Comparison of ENCODE assay signal across 8 mouse cellular contexts in the genomic region with DNA sequence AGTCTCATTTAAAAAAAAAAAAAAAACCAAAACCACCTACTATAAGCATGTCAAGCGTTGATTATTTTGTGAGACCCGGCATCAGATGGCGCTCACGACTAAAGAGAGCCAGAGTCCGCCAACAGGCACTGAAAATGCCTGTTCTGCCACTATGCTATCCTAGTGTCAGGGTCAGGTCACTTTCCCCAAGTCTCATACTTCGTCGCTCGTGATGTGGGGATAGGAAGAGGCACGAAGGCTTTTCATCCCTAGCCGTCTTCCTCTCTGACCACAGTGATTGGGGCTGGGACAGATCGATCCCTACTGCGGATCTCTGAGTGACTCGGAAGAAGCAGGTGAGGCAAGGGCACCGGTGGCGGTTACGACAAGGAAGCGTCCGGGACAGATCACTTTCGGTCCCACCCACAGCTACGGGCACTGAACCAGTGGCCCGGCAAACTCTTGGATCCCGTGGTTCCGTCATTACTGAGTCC. TPM values are rescaled to one million over a fixed set of nuclear protein-coding genes. Genes with fewer than 3 reads are reported as not detected.
DNase-seq lines count a peak whose midpoint lies in the region; ATAC-seq and TF ChIP-seq lines count a peak whose summit lies in the region.

No protein-coding gene starts in this region.

- H3ac ChIP-seq in myocyte (ENCODE audit: control insufficient read depth, insufficient read length) = peak overlapping the region; percentile 62

- ATAC-seq in embryonic facial prominence, embryonic 15.5 days (ENCODE audit: insufficient number of reproducible peaks, low FRiP score, low TSS enrichment, low read depth) = peak; percentile 56
- ATAC-seq in heart, embryonic 15.5 days (replicated peaks; ENCODE audit: insufficient number of reproducible peaks, insufficient read depth, low FRiP score, low read depth) = peak; percentile 50
- ATAC-seq in liver, embryonic 12.5 days = peak; percentile 78
- peak; percentile 73 for ATAC-seq in stomach, postnatal 0 days (ENCODE audit: low FRiP score, low TSS enrichment)

- H3K36me3 ChIP-seq in embryonic facial prominence, embryonic 15.5 days = no peaks in the 10 kb centered on the region
- H3K36me3 ChIP-seq in heart, embryonic 15.5 days = no peaks in the 10 kb centered on the region; the same call in 1 of the 2 replicates
- H3K36me3 ChIP-seq in liver, embryonic 12.5 days = peaks cover 6% of the 10 kb centered on the region
- H3K36me3 ChIP-seq in myocyte (ENCODE audit: control insufficient read depth, insufficient read depth) = peaks cover 5% of the 10 kb centered on the region
- H3K36me3 ChIP-seq in stomach, postnatal 0 days (ENCODE audit: control insufficient read depth, insufficient read depth, low read length) = no peaks in the 10 kb centered on the region

- H3K4me2 ChIP-seq in embryonic facial prominence, embryonic 15.5 days (replicated peaks) = peak overlapping the region; percentile 90
- peak overlapping the region; percentile 88 for H3K4me2 ChIP-seq in heart, embryonic 15.5 days
- peak overlapping the region; percentile 81 for H3K4me2 ChIP-seq in liver, embryonic 12.5 days
- peak overlapping the region; percentile 59 for H3K4me2 ChIP-seq in myocyte (ENCODE audit: low read depth)
- peak overlapping the region; percentile 65 for H3K4me2 ChIP-seq in stomach, postnatal 0 days (replicated peaks; ENCODE audit: low read depth)

- peak overlapping the region; percentile 98 for H3K27ac ChIP-seq in embryonic facial prominence, embryonic 15.5 days (replicated peaks)
- peak overlapping the region; percentile 96 for H3K27ac ChIP-seq in heart, embryonic 15.5 days
- peak overlapping the region; percentile 95 for H3K27ac ChIP-seq in liver, embryonic 12.5 days
- peak overlapping the region; percentile 98 for H3K27ac ChIP-seq in stomach, postnatal 0 days (replicated peaks)

- H3K4me3 ChIP-seq in embryonic facial prominence, embryonic 15.5 days (replicated peaks) = peak overlapping the region; percentile 93
- peak overlapping the region; percentile 92 for H3K4me3 ChIP-seq in heart, embryonic 15.5 days
- H3K4me3 ChIP-seq in liver, embryonic 12.5 days = peak overlapping the region; percentile 96
- H3K4me3 ChIP-seq in myocyte = peak overlapping the region; percentile 75
- peak overlapping the region; percentile 92 for H3K4me3 ChIP-seq in stomach, postnatal 0 days (ENCODE audit: low read depth, low read length)

- H3K79me2 ChIP-seq in myocyte (ENCODE audit: control insufficient read depth, insufficient read depth) = peaks cover 41% of the 10 kb centered on the region

- H3K27me3 ChIP-seq in embryonic facial prominence, embryonic 15.5 days = no peaks in the 10 kb centered on the region
- no peaks in the 10 kb centered on the region for H3K27me3 ChIP-seq in heart, embryonic 15.5 days
- no peaks in the 10 kb centered on the region for H3K27me3 ChIP-seq in liver, embryonic 12.5 days (replicated peaks)
- H3K27me3 ChIP-seq in myocyte (ENCODE audit: control insufficient read depth, insufficient read depth, insufficient read length) = no peaks in the 10 kb centered on the region
- H3K27me3 ChIP-seq in stomach, postnatal 0 days (ENCODE audit: control insufficient read depth, insufficient read depth, low read length) = no peaks in the 10 kb centered on the region

- DNase-seq in CD4-positive, CD25-positive, alpha-beta regulatory T cell, adult 2 months (ENCODE audit: low read depth, low spot score) = peak; percentile 92
- peak; percentile 67 for DNase-seq in adrenal gland, postnatal 25 days
- peak; percentile 83 for DNase-seq in kidney, postnatal 10 days
- peak; percentile 82 for DNase-seq in stomach, postnatal 0 days (ENCODE audit: low spot score)

- peak; percentile 80 for TF ChIP-seq CTCF in stomach, postnatal 0 days (IDR thresholded peaks at IDR 0.05; ENCODE audit: low read depth)

- H3K9ac ChIP-seq in embryonic facial prominence, embryonic 15.5 days = peak overlapping the region; percentile 95
- peak overlapping the region; percentile 96 for H3K9ac ChIP-seq in heart, embryonic 15.5 days
- peak overlapping the region; percentile 94 for H3K9ac ChIP-seq in liver, embryonic 12.5 days
- peak overlapping the region; percentile 62 for H3K9ac ChIP-seq in stomach, postnatal 0 days (ENCODE audit: low read length)

- no peaks in the 10 kb centered on the region for H3K9me3 ChIP-seq in embryonic facial prominence, embryonic 15.5 days (replicated peaks)
- no peaks in the 10 kb centered on the region for H3K9me3 ChIP-seq in heart, embryonic 15.5 days (replicated peaks)
- H3K9me3 ChIP-seq in liver, embryonic 12.5 days (replicated peaks) = no peaks in the 10 kb centered on the region
- no peaks in the 10 kb centered on the region for H3K9me3 ChIP-seq in stomach, postnatal 0 days (ENCODE audit: control insufficient read depth, low read length)

- peaks cover 15% of the 10 kb centered on the region for H3K4me1 ChIP-seq in embryonic facial prominence, embryonic 15.5 days
- peaks cover 24% of the 10 kb centered on the region for H3K4me1 ChIP-seq in heart, embryonic 15.5 days (replicated peaks)
- H3K4me1 ChIP-seq in liver, embryonic 12.5 days = peaks cover 38% of the 10 kb centered on the region
- no peaks in the 10 kb centered on the region for H3K4me1 ChIP-seq in stomach, postnatal 0 days (replicated peaks; ENCODE audit: control insufficient read depth, insufficient read depth)

- 0% methylated on average over 23 of the region's 23 CpGs for WGBS in embryonic facial prominence, embryonic 15.5 days
- WGBS in heart, embryonic 15.5 days = under 1% methylated on average over 23 of the region's 23 CpGs
- under 1% methylated on average over 23 of the region's 23 CpGs for WGBS in liver, embryonic 12.5 days (ENCODE audit: insufficient replicate concordance)
- WGBS in stomach, postnatal 0 days = under 1% methylated on average over 23 of the region's 23 CpGs

- TF ChIP-seq POLR2A in myocyte (IDR thresholded peaks at IDR 0.05; ENCODE audit: insufficient read length, low read depth) = no peak

- TF ChIP-seq EP300 in stomach, postnatal 0 days (optimal IDR thresholded peaks at IDR 0.05) = no peak

TF ChIP-seq in myocyte, 11 proteins besides CTCF, POLR2A, EP300 and RAD21:
- no peak for TF ChIP-seq MYOD1 (IDR thresholded peaks at IDR 0.05; ENCODE audit: control insufficient read depth in 1 of 3, insufficient read length in 2 of 3, low read depth in 2 of 3)
- no peak for TF ChIP-seq MYOG (IDR thresholded peaks at IDR 0.05; ENCODE audit: control insufficient read depth in 1 of 3, insufficient read depth in 1 of 3, insufficient read length in 2 of 3, low read depth in 2 of 3)
- no peak for TF ChIP-seq MAX (IDR thresholded peaks at IDR 0.05; ENCODE audit: low read depth)
- TF ChIP-seq REST (IDR thresholded peaks at IDR 0.05; ENCODE audit: insufficient read depth, insufficient read length) = no peak
- TF ChIP-seq E2F4 (IDR thresholded peaks at IDR 0.05; ENCODE audit: insufficient read depth) = no peak
- TF ChIP-seq TCF3 (IDR thresholded peaks at IDR 0.05; ENCODE audit: insufficient read length, low read depth) = no peak
- TF ChIP-seq SRF (IDR thresholded peaks at IDR 0.05; ENCODE audit: control insufficient read depth, insufficient read length, low read depth) = no peak
- no peak for TF ChIP-seq POLR2AphosphoS2 (IDR thresholded peaks at IDR 0.05; ENCODE audit: insufficient read length, low read depth)
- TF ChIP-seq CEBPB (IDR thresholded peaks at IDR 0.05; ENCODE audit: insufficient read depth, poor library complexity, severe bottlenecking) = no peak
- no peak for TF ChIP-seq TCF12 (IDR thresholded peaks at IDR 0.05; ENCODE audit: insufficient read depth, poor library complexity, severe bottlenecking)
- TF ChIP-seq USF1 (IDR thresholded peaks at IDR 0.05; ENCODE audit: low read depth) = no peak

RNA-seq across cellular contexts. Expression of a gene that starts 0.7 kb away (rescaled TPM):
- total RNA-seq in adrenal gland, postnatal 25 days (2021) = 213 and 238 TPM in 2 replicates
- polyA plus RNA-seq in embryonic facial prominence, embryonic 15.5 days (2015; fragmentation: Nextera tagmentation; extraction: Ambion mirVana) = 185 TPM in 2 replicates
- 168 and 174 TPM in 2 replicates for polyA plus RNA-seq in heart, embryonic 15.5 days (2015; fragmentation: Nextera tagmentation; extraction: Ambion mirVana)
- 83.6 TPM in 2 replicates for polyA plus RNA-seq in liver, embryonic 12.5 days (2016; fragmentation: Nextera tagmentation; extraction: Ambion mirVana)
- polyA plus RNA-seq in myocyte (2012; fragmentation: generic; extraction: Trizol) = 203 TPM
- polyA plus RNA-seq in stomach, postnatal 0 days (2015; fragmentation: Nextera tagmentation; extraction: Ambion mirVana) = 112 and 116 TPM in 2 replicates

RNA-seq across cellular contexts. Expression of a gene that starts 28.3 kb away (rescaled TPM):
- total RNA-seq in adrenal gland, postnatal 25 days (2021) = 1.7 TPM in 1 of 2 replicates, not detected in the other
- 2.6 and 6.1 TPM in 2 replicates for polyA plus RNA-seq in embryonic facial prominence, embryonic 15.5 days (2015; fragmentation: Nextera tagmentation; extraction: Ambion mirVana)
- 1.4 and 2.2 TPM in 2 replicates for polyA plus RNA-seq in heart, embryonic 15.5 days (2015; fragmentation: Nextera tagmentation; extraction: Ambion mirVana)
- polyA plus RNA-seq in liver, embryonic 12.5 days (2016; fragmentation: Nextera tagmentation; extraction: Ambion mirVana) = 0.12 TPM in 1 of 2 replicates, not detected in the other
- polyA plus RNA-seq in myocyte (2012; fragmentation: generic; extraction: Trizol) = 0.64 TPM
- 2.4 and 2.5 TPM in 2 replicates for polyA plus RNA-seq in stomach, postnatal 0 days (2015; fragmentation: Nextera tagmentation; extraction: Ambion mirVana)

RNA-seq across cellular contexts. Expression of a gene that starts 28.4 kb away (rescaled TPM):
- 27.2 and 36.3 TPM in 2 replicates for total RNA-seq in adrenal gland, postnatal 25 days (2021)
- polyA plus RNA-seq in embryonic facial prominence, embryonic 15.5 days (2015; fragmentation: Nextera tagmentation; extraction: Ambion mirVana) = 58.6 and 60.8 TPM in 2 replicates
- polyA plus RNA-seq in heart, embryonic 15.5 days (2015; fragmentation: Nextera tagmentation; extraction: Ambion mirVana) = 50.5 and 53.7 TPM in 2 replicates
- polyA plus RNA-seq in liver, embryonic 12.5 days (2016; fragmentation: Nextera tagmentation; extraction: Ambion mirVana) = 12.2 and 13.4 TPM in 2 replicates
- 26.4 TPM for polyA plus RNA-seq in myocyte (2012; fragmentation: generic; extraction: Trizol)
- polyA plus RNA-seq in stomach, postnatal 0 days (2015; fragmentation: Nextera tagmentation; extraction: Ambion mirVana) = 51.5 and 52.9 TPM in 2 replicates

RNA-seq across cellular contexts. Expression of a gene that starts 42.4 kb away (rescaled TPM):
- 10.4 and 11.8 TPM in 2 replicates for total RNA-seq in adrenal gland, postnatal 25 days (2021)
- polyA plus RNA-seq in embryonic facial prominence, embryonic 15.5 days (2015; fragmentation: Nextera tagmentation; extraction: Ambion mirVana) = 39.6 and 40.8 TPM in 2 replicates
- 35.0 and 41.4 TPM in 2 replicates for polyA plus RNA-seq in heart, embryonic 15.5 days (2015; fragmentation: Nextera tagmentation; extraction: Ambion mirVana)
- polyA plus RNA-seq in liver, embryonic 12.5 days (2016; fragmentation: Nextera tagmentation; extraction: Ambion mirVana) = 10.6 TPM in 2 replicates
- polyA plus RNA-seq in myocyte (2012; fragmentation: generic; extraction: Trizol) = 77.0 TPM
- polyA plus RNA-seq in stomach, postnatal 0 days (2015; fragmentation: Nextera tagmentation; extraction: Ambion mirVana) = 23.0 and 25.9 TPM in 2 replicates

Comparison
In these comparisons a context has a peak if more than half of its experiments do, and no peak if none do; other contexts are left out.
1. Peak in every context shown above with its lines: DNase-seq, ATAC-seq, H3K4me3 ChIP-seq and H3K27ac ChIP-seq.